Mouse (Mus musculus) heart, adult 2 months (tissue): ENCODE data around the gene Aste1.

Experiments used
- CTCF ChIP-seq: fragments of 200-600 bp; IDR thresholded peaks from 2 replicates; pipeline ENCODE4 v1.8.1; 2022; ENCODE audit warnings: antibody characterized with exemption, mild to moderate bottlenecking, moderate library complexity
- EP300 ChIP-seq: fragments of 200-500 bp; IDR thresholded peaks from 2 replicates; pipeline ENCODE4 v1.6.1; 2011; ENCODE audit warnings: low read depth, low read length, control low read depth; ENCODE audit not compliant: insufficient read depth
- POLR2A ChIP-seq: fragments of 200-500 bp; IDR thresholded peaks from 2 replicates; pipeline ENCODE4 v1.6.1; 2011; ENCODE audit warnings: mild to moderate bottlenecking, low read depth, low read length, control low read depth; ENCODE audit not compliant: insufficient read depth

DNA sequence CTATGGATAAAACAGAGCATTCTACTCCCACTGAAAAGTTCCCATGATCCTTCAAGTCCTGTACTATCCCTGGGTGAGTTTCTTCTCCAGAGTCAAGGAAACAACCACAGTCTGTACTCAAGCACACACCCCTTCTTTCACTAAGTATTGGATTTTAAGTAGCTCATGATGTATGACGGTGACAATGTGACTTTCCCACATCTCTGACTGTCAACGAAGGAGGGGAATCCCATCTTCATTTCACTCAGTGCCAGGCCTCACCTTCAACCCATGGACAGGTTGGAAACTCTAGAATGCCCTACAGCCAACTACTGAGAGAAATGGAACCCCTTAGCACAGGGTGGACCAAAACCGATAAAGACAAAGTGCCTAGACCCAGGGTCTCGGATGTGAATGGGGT lies 29.0 kb upstream of the Aste1 start:
- no peak for TF ChIP-seq CTCF
- TF ChIP-seq EP300: no peak
- no peak for TF ChIP-seq POLR2A
